Mouse (Mus musculus) frontal cortex, postnatal 25 days (tissue): ENCODE data around the gene Eif2b1.
A peak's percentile ranks its signal among the peaks of the same experiment; 100 is the strongest.
"Not testable (repeated sequence)": the region's sequence is repeated elsewhere in the genome, so short reads cannot be mapped to it uniquely, and the experiment has no call there.

Experiments used
- DNase-seq, 2 experiments: peaks; one replicate each; pipeline ENCODE4 v3.0.0; 2022; ENCODE audit warnings: low spot score in 2 of 2

The Eif2b1 gene

DNA sequence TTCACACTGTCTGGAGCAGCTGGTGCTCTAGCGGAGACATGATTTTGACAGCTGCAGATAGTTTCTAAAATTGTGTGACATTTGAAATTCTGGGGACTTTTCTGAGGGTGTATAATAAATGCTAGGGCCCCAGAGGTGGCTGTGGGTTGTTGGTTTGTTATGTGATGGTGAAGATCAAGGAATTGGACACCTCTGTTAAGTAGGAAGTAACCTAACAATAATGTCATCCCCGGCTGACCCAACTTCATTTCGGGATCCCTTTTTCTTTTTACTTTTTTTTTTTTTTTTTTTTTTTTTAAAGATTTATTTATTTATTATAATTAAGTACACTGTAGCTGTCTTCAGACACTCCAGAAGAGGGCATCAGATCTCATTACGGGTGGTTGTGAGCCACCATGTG lies 28.2 kb downstream of the Eif2b1 start:
- DNase-seq, result not testable (repeated sequence)

DNA sequence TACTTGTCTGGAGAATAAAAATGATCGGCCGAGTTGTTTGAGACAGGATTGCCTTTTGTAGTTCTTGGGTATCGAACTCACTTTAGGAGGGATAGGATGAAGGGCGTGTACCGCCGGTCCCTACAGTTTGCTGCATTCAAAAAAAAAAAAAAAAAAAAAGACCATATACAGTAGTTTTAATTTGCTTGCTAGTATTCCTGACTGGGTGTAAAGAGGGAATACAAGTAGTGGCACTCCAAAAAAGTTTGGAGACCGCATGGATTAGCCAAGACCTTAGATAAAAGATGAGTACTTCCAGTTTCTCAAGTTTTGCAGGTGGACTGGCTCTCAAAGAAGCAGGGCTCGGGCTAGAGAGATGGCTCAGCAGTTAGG lies 37.3 kb downstream of the Eif2b1 start:
- DNase-seq, result no peak

DNA sequence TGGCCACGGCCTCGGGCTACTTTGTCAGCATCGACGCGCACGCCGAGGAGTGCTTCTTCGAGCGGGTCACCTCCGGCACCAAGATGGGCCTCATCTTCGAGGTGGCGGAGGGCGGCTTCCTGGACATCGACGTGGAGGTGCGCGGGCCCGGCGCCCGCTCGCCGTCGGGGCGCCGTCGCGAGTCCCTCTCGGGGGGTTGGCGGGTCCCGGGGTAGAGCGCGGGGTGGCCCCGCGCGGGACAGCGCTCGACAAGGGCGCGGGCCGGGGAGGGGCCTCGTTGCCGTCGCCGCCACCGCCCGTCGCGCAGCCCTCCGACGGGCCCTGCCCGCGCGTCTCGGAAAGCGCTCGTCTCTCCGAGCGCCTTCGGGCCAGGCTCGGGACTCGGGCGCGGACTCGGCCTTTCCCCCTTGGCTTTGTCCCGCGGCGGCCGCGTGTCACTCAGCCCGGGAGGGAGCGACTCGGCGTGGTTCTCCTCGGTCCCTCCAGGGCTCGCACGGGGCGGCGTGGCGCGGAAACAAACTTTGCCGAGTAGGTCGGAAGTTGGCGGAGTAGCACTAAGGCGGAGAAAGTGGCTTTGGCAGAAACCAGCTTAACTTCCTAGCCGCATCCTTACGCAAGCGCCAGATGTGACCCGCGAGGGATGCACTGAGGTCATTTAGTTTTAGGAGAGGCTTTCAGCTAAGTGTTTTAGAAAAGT lies 37.9 kb downstream of the Eif2b1 start:
- no peak for DNase-seq

DNA sequence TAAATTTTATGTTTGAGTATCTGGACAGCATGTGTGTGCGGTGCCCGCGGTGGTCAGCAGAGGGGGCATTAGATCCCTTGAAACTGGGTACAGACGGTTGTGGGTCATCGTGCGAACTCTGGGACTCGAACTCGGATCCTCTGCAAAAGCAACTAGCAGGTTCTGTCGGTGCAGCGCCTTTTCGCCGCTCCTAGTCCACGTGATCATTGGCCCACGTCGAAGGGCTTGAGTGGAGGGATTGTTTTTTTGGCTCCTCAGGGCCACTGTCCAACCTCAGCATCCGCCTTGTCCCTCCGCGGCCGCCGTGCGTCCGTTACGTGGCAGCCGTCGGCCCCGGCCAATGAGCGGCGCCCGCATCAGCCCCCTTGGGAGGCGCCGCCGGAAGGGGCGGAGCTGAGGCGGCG lies 38.5 kb downstream of the Eif2b1 start, which contains the start of gene Tmed2:
TSS of gene Tmed2 (plus strand) at position 313 of the 404 bp plus-strand sequence.
- DNase-seq, result peak; percentile 90 to 92

DNA sequence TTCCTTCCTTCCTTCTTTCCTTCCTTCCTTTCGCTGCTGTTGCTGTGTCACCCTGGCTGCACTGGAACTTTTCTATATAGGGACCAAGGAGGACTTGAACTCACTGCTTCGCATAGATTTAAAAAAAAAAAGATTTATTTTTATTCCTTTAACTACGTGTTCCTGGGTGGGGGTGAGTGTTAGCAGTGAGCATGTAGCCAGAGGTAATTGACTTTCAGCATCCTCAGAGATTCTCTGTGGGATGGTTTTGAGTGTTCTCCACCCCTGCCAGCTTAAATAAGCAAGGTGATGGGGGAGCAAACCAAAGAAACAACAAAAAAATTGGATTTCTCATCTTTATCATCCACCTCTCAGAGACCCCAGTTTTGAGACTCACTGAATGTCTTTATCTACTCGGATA lies 39.0 kb downstream of the Eif2b1 start:
- DNase-seq, result no peak

DNA sequence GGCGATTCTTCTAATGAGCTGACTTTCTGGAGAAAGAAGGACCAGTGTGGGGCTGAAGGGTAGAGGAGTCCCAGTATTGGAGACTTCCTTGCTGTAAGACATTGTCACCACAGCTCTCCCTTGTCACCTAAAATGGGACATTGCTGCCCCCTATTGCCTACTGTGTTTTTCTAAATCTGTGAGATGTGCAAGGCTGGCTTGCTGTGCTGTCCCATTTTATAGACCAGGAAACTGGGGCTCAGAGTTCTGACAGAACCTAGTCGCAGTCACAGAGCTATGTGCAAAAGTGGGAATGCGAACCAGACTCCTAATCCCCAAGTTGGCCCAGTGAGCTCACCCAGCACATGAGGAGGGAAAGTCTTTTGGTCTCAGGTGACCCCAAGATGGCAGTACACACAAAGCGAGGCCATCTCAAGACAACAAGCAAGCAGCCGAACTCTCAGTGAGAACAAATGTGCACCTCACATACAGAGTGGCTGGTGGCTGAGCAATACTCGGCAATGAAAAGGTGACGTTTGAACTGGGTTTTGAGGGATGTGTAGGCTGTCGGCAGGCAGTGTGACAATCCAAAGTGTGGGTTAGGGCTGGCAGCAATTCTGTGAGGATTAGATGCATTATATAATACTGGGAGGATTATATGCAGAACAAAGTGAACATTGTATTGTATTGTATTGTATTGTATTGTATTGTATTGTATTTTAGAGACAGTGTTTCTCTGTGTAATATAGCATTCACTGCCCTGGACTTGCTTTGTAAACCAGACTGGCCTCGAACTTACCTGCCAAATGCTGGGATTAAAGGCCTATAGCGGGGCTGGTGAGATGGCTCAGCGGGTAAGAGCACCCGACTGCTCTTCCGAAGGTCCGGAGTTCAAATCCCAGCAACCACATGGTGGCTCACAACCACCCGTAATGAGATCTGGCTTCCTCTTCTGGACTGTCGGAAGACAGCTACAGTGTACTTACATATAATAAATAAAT lies 39.8 kb downstream of the Eif2b1 start:
- DNase-seq, result peak in 1 of 2 experiments; percentile 53

DNA sequence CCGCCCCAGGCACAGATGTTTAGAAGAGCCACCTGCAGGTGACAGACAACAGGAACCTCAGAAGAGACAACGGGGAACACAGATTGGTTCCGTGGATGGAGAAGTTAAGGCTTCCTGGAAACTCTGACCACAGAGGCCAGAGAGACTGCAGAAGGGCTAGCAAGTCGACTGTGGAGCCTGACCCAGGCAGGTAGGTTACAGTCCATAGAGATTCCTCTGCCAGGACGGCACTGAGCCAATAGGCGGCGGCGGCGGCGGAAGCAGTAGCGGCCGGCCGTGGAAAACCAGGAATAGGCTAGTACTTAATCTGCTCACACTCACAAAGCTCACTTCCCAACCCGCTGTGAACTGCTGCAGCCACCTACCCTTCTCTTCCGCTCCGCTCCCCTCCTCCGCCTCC lies 42.2 kb downstream of the Eif2b1 start:
- no peak for DNase-seq

DNA sequence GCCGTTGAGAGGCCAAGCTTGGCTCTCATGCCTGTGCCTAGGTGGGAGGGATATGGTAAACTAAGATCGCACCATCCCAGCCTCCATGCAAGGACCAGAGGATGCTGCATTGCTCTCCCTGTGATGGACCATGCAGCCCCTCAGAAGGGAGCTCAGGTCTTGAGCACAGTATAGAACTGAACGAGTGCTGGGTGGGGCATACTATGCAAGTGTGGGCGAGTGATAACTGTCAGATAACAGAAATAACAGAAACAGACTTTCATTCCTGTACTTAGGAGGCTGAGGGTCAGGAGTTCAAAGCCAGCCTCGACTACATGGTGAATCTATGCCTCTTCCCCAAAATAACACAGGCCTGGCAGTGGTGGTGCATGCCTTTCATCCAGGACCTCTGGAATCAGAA lies 43.9 kb downstream of the Eif2b1 start:
- DNase-seq, result no peak

DNA sequence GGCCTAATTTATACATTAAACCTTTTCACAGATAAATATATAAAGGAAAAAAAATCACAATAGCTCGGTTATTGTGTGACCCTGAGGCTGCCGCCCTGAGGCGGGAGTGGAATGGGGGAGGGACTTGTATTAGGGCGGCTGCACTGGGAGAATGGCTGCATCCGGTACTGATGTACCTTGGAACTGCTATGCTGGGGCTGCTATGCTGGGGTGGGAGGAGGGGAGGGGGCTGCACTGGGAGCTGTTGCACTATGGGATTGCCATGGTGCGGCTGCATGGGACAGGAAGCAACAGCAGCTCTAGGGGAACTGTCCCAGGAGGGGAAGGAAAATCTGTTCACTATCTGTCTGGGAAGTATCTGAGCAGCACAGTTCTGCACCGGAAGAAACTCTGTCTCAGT lies 46.5 kb downstream of the Eif2b1 start:
- no peak for DNase-seq

DNA sequence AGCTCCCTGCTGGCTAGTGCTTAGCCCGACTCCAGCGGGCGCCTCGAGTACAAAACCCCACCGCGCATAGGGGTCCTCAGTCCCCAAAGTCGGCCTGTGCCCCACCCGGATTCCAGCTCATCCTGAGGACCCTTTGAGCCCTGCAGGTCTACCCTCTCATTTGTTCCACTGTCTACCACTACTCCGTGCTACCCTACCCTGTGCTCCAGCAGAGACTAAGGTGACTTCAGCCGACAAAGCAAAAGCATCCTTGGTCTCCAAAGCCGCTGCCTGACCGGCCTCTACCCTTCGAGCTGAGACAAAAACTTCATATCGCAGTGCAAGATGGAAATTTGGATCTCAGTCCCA lies 47.4 kb downstream of the Eif2b1 start:
- no peak for DNase-seq

DNA sequence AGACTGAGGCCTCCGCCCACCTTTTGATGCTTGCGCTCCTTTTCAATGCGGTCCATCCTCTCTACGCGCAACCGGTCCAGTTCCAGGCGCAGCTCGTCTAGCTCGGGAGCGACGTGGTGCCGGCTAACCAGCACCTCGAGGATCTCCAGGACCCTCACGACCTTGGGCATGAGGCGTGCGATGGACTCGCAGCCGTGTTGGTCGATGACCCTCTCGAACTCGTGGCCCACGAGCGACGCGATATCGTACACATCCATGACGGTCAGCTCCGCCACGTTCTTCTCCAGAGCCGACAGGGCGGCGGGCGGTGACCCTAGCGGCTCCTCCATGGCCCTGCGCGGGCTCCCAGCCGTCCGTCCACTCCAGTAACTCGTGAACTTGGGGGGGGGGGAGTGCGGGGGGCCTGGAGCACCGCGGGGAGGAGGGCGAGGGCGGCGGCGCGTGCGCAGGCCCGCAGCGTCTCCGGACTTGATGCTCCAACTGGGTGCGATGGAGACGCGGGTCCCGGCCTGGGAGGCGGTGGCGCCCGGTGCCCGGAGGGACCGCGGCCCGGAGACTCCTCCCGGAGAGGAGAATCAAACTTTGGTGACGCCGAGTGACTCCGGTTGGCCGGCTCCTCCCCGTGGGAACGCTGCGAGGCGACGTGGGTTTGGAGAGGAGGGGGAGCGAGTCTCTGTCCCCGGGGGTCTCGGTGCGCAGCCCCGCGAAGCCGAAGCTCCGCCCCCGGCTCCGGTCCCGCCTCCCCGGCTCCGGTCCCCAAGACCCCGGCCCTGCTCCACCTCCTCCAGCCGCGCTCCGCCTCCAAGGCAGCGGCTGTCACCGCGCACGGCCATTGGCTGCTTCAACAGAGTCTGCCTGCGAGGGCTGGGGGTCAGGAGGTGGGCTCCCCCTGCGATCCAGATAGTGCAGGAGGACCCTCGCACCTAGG lies 48.0 kb downstream of the Eif2b1 start, which contains the start of gene Rilpl1:
TSS of gene Rilpl1 (minus strand) at position 737 of the 928 bp plus-strand sequence.
- DNase-seq, result peak in 1 of 2 experiments; percentile 59

DNA sequence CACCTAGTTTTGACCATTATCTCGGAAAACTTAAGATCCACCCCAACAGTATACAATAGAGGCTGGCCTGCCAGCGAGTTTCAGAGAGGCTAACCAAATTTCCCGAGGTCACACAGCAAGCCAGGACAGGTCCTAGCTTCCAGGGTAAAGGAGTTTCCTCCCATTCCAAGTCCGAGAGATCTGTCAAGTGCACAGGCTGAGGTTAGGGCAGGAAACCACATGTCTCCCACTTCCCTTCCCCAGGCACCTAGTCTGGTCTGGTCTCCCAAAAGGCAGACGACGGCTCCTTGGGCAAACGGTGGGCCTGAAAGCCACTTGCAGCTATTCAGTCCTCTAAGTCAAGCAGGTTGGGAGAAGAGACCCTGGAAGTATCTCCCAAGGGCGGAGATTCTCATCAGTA lies 49.2 kb downstream of the Eif2b1 start:
- no peak for DNase-seq

DNA sequence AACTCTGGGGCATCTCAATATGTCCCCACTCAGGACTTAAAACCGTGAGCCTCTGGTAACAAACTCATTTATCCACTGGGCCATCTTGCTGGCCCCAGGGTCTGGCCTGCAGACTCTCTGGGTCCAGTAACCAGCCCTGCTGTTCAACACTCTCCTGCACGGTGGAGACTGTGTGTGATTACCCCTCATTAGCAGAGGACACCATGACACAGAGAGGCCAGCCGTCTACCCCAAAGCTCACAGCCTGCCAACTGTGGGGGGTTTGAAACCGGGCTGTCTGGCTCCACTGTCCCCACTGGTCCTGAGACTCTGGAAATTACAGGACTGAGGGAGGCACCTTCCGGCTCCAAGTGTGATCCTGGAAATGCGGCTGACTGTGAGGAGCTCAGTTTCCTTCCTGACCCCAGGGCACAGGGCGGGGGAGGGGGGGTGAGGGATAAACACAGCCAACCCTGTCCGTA lies 49.7 kb downstream of the Eif2b1 start:
- DNase-seq, result no peak

DNA sequence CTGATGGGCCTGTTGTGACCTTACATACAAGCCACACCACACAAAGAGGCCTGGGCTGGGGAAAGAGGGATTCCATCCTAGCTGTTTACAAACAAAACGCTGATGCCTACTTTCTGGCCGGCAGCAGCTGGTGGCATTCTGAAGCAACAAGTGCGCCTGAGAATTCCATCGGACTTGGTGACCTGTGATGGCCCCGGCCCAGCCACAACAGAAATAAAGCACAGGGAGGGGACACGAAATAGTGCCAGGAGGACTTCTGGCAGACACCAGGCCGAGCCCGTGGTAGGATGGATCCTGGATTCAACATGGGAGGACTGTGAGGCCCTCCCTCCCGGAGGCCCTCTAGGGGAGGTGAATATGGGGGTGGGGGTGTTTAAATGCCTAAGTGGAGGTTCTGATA lies 50.1 kb downstream of the Eif2b1 start:
- DNase-seq, result no peak

DNA sequence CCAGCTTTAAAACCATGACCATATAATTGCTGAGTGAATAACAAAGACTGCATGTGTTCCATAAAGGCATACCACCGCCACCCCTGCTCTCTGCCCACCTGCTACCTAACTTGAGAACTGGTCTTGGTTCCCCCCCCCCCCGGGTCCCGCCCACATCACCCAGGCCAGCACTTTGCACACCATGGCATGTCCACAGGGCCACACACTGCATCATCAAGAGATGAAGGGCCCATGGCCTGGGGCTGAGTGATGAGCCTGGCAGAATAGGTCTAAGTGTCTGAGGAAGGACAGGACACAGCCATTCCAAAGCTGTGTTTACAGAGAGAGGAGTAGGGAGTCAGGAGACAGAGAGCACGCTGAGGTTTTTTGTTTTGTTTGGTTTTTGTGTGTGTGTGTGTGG lies 50.6 kb downstream of the Eif2b1 start:
- DNase-seq, result no peak

DNA sequence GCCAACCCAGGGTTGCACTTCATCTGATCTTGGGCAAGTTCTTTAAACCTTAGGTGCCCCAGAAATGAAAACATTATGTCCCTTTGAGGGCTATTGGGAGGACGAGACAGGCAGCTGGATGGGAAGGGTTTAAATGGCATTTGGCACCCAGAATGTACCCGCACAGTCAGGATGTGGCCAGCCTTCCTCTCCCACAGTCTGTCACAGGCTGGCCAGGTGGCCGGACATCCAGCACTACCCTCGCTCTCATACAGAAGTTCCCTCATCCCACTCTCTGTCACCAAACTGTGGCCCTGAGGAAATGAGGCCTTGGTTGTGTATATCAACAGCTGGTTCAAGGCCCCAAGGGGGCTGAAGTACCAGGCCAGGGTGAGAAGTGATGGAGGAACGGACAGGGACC lies 54.0 kb downstream of the Eif2b1 start:
- DNase-seq, result no peak

DNA sequence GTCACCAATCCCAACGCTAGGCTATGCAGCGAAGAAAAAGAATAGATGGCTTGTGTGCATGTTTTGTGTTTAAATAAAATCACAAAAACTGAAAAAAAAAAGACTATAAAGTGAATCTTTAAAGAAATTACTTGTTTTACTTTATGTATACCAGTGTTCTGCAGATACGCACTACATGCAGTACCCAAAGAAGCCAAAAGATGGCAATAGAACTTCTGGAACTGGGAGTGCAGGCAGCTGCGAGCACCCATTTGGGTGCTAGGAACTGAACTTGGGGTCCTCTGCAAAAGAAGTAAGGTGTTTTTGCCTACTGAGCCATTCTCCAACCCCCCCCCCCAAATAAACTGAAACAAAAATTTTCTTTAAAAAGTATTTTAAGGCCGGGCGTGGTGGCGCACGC lies 55.9 kb downstream of the Eif2b1 start:
- no peak for DNase-seq

DNA sequence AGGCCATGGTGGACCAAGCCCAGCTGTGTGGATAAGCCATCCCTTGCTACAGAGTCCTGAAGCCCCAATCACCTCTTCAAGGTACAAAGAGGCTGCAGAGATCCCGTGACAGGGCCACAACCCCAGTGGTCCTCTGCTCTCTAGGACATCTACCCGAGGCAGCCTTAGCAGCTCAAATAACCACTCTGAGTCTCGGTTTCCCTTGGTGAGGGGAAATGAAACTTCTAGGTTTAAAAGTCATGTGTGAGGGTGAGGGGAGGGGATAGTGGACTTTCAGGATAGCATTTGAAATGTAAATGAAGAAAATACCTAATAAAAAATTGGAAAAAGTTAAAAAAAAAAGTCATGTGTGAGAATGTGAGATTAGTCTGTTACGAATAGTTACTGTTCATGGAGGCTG lies 57.3 kb downstream of the Eif2b1 start:
- DNase-seq, result no peak
